Mouse (Mus musculus) MEL (cell line): ENCODE data around the gene Zfand3. TPM values are rescaled to one million over a fixed set of nuclear protein-coding genes. Genes with fewer than 3 reads are reported as not detected.

Experiments
- DNase-seq: peaks from one replicate; pipeline ENCODE4 v3.0.0; 2011; ENCODE audit warnings: low read depth, low spot score
- H3K27ac ChIP-seq: 2 replicates; pipeline ENCODE4 v1.5.1; 2012; ENCODE audit warnings: low read depth, mild to moderate bottlenecking, control low read depth, low read length, moderate library complexity; ENCODE audit not compliant: control insufficient read depth
- H3K27me3 ChIP-seq, 2 experiments: fragments of 150-350 bp in 1 of 2; sonication (generic) in 1 of 2; 2 replicates each; pipeline ENCODE4 v1.6.1; 2012; ENCODE audit warnings: low read length in 2 of 2, mild to moderate bottlenecking in 2 of 2, improper control_type of control experiment in 1 of 2, moderate library complexity in 1 of 2; ENCODE audit not compliant: insufficient read depth in 2 of 2, control insufficient read depth in 1 of 2
- H3K36me3 ChIP-seq, 2 experiments: 2 replicates each; pipeline ENCODE4 v1.6.1; 2012 to 2014; ENCODE audit warnings: low read length in 2 of 2, improper control_type of control experiment in 1 of 2, inconsistent platforms in 1 of 2, mild to moderate bottlenecking in 1 of 2; ENCODE audit not compliant: insufficient read depth in 2 of 2, control insufficient read depth in 1 of 2
- H3K4me1 ChIP-seq, 2 experiments: fragments of 150-350 bp in 1 of 2; sonication (generic) in 1 of 2; 2 replicates each; pipeline ENCODE4 v1.6.1; 2012; ENCODE audit warnings: low read length in 2 of 2, improper control_type of control experiment in 1 of 2, mild to moderate bottlenecking in 1 of 2; ENCODE audit not compliant: insufficient read depth in 2 of 2, control insufficient read depth in 1 of 2
- H3K4me3 ChIP-seq, 2 experiments: fragments of 150-350 bp in 1 of 2; sonication (generic) in 1 of 2; 2 replicates each; pipeline ENCODE4 v1.5.1; 2012; ENCODE audit warnings: low read depth in 2 of 2, low read length in 2 of 2, mild to moderate bottlenecking in 2 of 2, moderate library complexity in 2 of 2, control low read depth in 1 of 2, improper control_type of control experiment in 1 of 2; ENCODE audit not compliant: control insufficient read depth in 1 of 2, insufficient read depth in 1 of 2
- H3K79me2 ChIP-seq: 2 replicates; pipeline ENCODE4 v1.6.1; 2012; ENCODE audit warnings: mild to moderate bottlenecking, low read length, moderate library complexity; ENCODE audit not compliant: control insufficient read depth, poor library complexity, insufficient read depth
- H3K9ac ChIP-seq: 2 replicates; pipeline ENCODE4 v1.6.1; 2012; ENCODE audit warnings: low read depth, mild to moderate bottlenecking, control low read depth, low read length, moderate library complexity; ENCODE audit not compliant: control insufficient read depth, poor library complexity, severe bottlenecking
- H3K9me3 ChIP-seq: fragments of 150-350 bp; sonication (generic); replicated peaks from 2 replicates; pipeline ENCODE4 v1.6.1; 2012; ENCODE audit warnings: mild to moderate bottlenecking, low read length, improper control_type of control experiment, moderate library complexity; ENCODE audit not compliant: insufficient read depth
- CTCF ChIP-seq, 3 experiments: IDR thresholded peaks in 2 of 3; conservative IDR thresholded peaks in 1 of 3; 2 replicates each; pipeline ENCODE4 v1.5.1; 2011 to 2012; ENCODE audit warnings: low read length in 3 of 3, low read depth in 2 of 3, mild to moderate bottlenecking in 2 of 3, improper control_type of control experiment in 1 of 3, inconsistent platforms in 1 of 3, mixed read lengths in 1 of 3, moderate library complexity in 1 of 3; ENCODE audit not compliant: control insufficient read depth in 1 of 3, insufficient read depth in 1 of 3, poor library complexity in 1 of 3, severe bottlenecking in 1 of 3
- E2F4 ChIP-seq: IDR thresholded peaks from 2 replicates; pipeline ENCODE4 v1.6.1; 2011; ENCODE audit warnings: low read depth, low read length, improper control_type of control experiment, borderline replicate concordance
- ELF1 ChIP-seq: IDR thresholded peaks from 2 replicates; pipeline ENCODE4 v1.6.1; 2014; ENCODE audit warnings: low read depth, mild to moderate bottlenecking, inconsistent platforms, low read length, improper control_type of control experiment, moderate library complexity
- GATA1 ChIP-seq: IDR thresholded peaks from 2 replicates; pipeline ENCODE4 v1.6.1; 2011; ENCODE audit warnings: low read depth, low read length, improper control_type of control experiment
- HCFC1 ChIP-seq: IDR thresholded peaks from 2 replicates; pipeline ENCODE4 v1.6.1; 2012; ENCODE audit warnings: low read depth, mild to moderate bottlenecking, inconsistent platforms, low read length, improper control_type of control experiment, moderate library complexity
- JUND ChIP-seq: IDR thresholded peaks from 2 replicates; pipeline ENCODE4 v1.6.1; 2011; ENCODE audit warnings: low read depth, mild to moderate bottlenecking, improper control_type of control experiment, low read length
- MAFK ChIP-seq: IDR thresholded peaks from 2 replicates; pipeline ENCODE4 v1.6.1; 2011; ENCODE audit warnings: low read depth, mild to moderate bottlenecking, low read length, improper control_type of control experiment, borderline replicate concordance
- MXI1 ChIP-seq: IDR thresholded peaks from 2 replicates; pipeline ENCODE4 v1.6.1; 2011; ENCODE audit warnings: mild to moderate bottlenecking, low read depth, low read length, improper control_type of control experiment
- NELFE ChIP-seq: IDR thresholded peaks from 2 replicates; pipeline ENCODE4 v1.6.1; 2011; ENCODE audit warnings: low read depth, low read length, improper control_type of control experiment
- NRF1 ChIP-seq: IDR thresholded peaks from 2 replicates; pipeline ENCODE4 v1.6.1; 2014; ENCODE audit warnings: low read depth, mild to moderate bottlenecking, inconsistent platforms, low read length, improper control_type of control experiment, moderate library complexity; ENCODE audit not compliant: poor library complexity, insufficient read depth, severe bottlenecking
- POLR2AphosphoS5 ChIP-seq: IDR thresholded peaks from 2 replicates; pipeline ENCODE4 v1.6.1; 2012; ENCODE audit warnings: low read depth, borderline replicate concordance, mild to moderate bottlenecking, inconsistent platforms, low read length, moderate library complexity, mixed read lengths
- RCOR1 ChIP-seq: IDR thresholded peaks from 2 replicates; pipeline ENCODE4 v1.6.1; 2012; ENCODE audit warnings: low read depth, mild to moderate bottlenecking, inconsistent platforms, low read length, improper control_type of control experiment
- USF1 ChIP-seq: IDR thresholded peaks from 2 replicates; pipeline ENCODE4 v1.6.1; 2014; ENCODE audit warnings: low read depth, mild to moderate bottlenecking, inconsistent platforms, low read length, improper control_type of control experiment, moderate library complexity
- USF2 ChIP-seq, 2 experiments: IDR thresholded peaks; 2 replicates each; pipeline ENCODE4 v1.6.1; 2011 to 2012; ENCODE audit warnings: improper control_type of control experiment in 2 of 2, low read length in 2 of 2, borderline replicate concordance in 1 of 2, inconsistent platforms in 1 of 2, low read depth in 1 of 2, mild to moderate bottlenecking in 1 of 2; ENCODE audit not compliant: insufficient read depth in 1 of 2
- ZKSCAN1 ChIP-seq: IDR thresholded peaks from 2 replicates; pipeline ENCODE4 v1.6.1; 2012; ENCODE audit warnings: low read depth, mild to moderate bottlenecking, inconsistent platforms, low read length, improper control_type of control experiment, moderate library complexity
- ZMIZ1 ChIP-seq: IDR thresholded peaks from 2 replicates; pipeline ENCODE4 v1.6.1; 2012; ENCODE audit warnings: low read depth, mild to moderate bottlenecking, inconsistent platforms, low read length, improper control_type of control experiment, moderate library complexity
- polyA plus RNA-seq, 2 experiments: library from polyadenylated mRNA; stranded (reverse) in 1 of 2; unstranded in 1 of 2; fragments of >175 nt in 1 of 2; fragments of >200 nt in 1 of 2; gene quantifications; 2 replicates each; pipeline versions ENCODE4 v1.2.1 to v1.2.4; 2012; ENCODE audit warnings: low replicate concordance in 2 of 2, low read depth in 1 of 2; ENCODE audit not compliant: insufficient read length in 2 of 2, insufficient read depth in 1 of 2, missing spikeins in 1 of 2
- total RNA-seq: library from RNA; depleted of rRNA; stranded (reverse); fragments of 300-350 nt; gene quantifications from 2 replicates; pipeline ENCODE4 v1.2.3, GENCODE M21; 2012

Zfand3 gene
- total and polyA plus RNA-seq, 3 experiments, result 28.3 to 48.8 TPM; not detected in 1

DNA sequence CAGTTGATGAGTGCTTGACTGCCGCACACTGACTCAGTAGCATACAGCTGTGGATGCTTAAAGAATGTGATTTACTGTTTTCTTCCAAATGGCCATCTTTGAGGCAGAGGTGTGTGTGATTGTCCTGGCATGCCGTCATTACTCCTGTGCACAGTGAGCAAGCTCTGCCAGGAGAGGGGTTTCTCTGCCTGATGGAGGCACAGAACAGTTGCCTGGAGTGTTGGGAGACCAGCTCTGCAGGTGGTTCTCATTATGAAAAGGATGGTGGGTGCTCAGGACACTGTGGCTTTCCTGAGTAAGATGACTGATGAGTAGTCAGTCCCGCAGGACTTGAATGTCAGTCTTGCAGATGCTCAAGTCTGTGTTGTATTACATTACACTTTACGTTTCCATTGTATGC lies 149.6 kb downstream of the Zfand3 start:
- Histone ChIP-seq H3K27me3 (no peaks in the 10 kb centered on the region), H3K4me1 (peaks cover 0 to 2% of the 10 kb centered on the region in 2 experiments; a peak in 1 of 4 replicates), H3K9me3 (no peaks in the 10 kb centered on the region), H3K4me3 (no peak overlapping the region), H3K36me3 (peaks cover 0 to 1% of the 10 kb centered on the region in 2 experiments; a peak in 2 of 4 replicates), H3K9ac (no peak overlapping the region), H3K79me2 (no peaks in the 10 kb centered on the region; the same call in 1 of the 2 replicates), H3K27ac (no peak overlapping the region)
- DNase-seq, result no peak
- no peak for TF ChIP-seq NRF1
- TF ChIP-seq JUND, result no peak
- no peak for TF ChIP-seq ELF1
- TF ChIP-seq RCOR1, result no peak
- no peak for TF ChIP-seq GATA1
- TF ChIP-seq NELFE, result no peak
- TF ChIP-seq ZKSCAN1, result no peak
- TF ChIP-seq E2F4, result no peak
- no peak for TF ChIP-seq MAFK
- TF ChIP-seq POLR2AphosphoS5, result no peak
- no peak for TF ChIP-seq USF2 (IDR thresholded peaks at IDR 0.05; ENCODE audit: borderline replicate concordance in 1 of 2, insufficient read depth in 1 of 2, low read depth in 1 of 2, low read length in 2 of 2)
- TF ChIP-seq CTCF (IDR thresholded peaks at IDR 0.05 in 2 of 3, conservative IDR thresholded peaks at IDR 0.05 in 1 of 3; ENCODE audit: control insufficient read depth in 1 of 3, insufficient read depth in 1 of 3, low read depth in 2 of 3, low read length in 3 of 3, poor library complexity in 1 of 3, severe bottlenecking in 1 of 3), result no peak
- TF ChIP-seq HCFC1, result no peak
- no peak for TF ChIP-seq USF1
- no peak for TF ChIP-seq MXI1
- no peak for TF ChIP-seq ZMIZ1

GRCm38 (mm10) chr17:30154861-30155260 lies 150.3 kb downstream of the Zfand3 start:
- Histone ChIP-seq H3K27me3 (no peaks in the 10 kb centered on the region), H3K9ac (no peak overlapping the region), H3K36me3 (peaks cover 0 to 1% of the 10 kb centered on the region in 2 experiments; a peak in 2 of 4 replicates), H3K9me3 (no peaks in the 10 kb centered on the region), H3K4me3 (no peak overlapping the region), H3K27ac (no peak overlapping the region), H3K4me1 (peaks cover 0 to 2% of the 10 kb centered on the region in 2 experiments; a peak in 1 of 4 replicates), H3K79me2 (no peaks in the 10 kb centered on the region; the same call in 1 of the 2 replicates)
- no peak for TF ChIP-seq RCOR1
- no peak for TF ChIP-seq CTCF (IDR thresholded peaks at IDR 0.05 in 2 of 3, conservative IDR thresholded peaks at IDR 0.05 in 1 of 3; ENCODE audit: control insufficient read depth in 1 of 3, insufficient read depth in 1 of 3, low read depth in 2 of 3, low read length in 3 of 3, poor library complexity in 1 of 3, severe bottlenecking in 1 of 3)
- DNase-seq, result no peak
